Mouse (Mus musculus) neutrophil, adult 5-6 weeks (primary cell): ENCODE data around the gene Synpo2. TPM values are rescaled to one million over a fixed set of nuclear protein-coding genes. Genes with fewer than 3 reads are reported as not detected.
A peak's percentile ranks its signal among the peaks of the same experiment; 100 is the strongest.

Source experiments
- ATAC-seq: fragments of 151-379, 151-347 bp; 2 replicates; pipeline ENCODE4 v1.8.0; 2017; ENCODE audit warnings: mild to moderate bottlenecking, moderate TSS enrichment; ENCODE audit not compliant: insufficient number of reproducible peaks, poor library complexity, low FRiP score, severe bottlenecking; ENCODE audit errors: extremely low read depth
- total RNA-seq: library from RNA; stranded (forward); fragments of 200-1000 nt; gene quantifications from 2 replicates; pipeline ENCODE4 v1.2.3, GENCODE M21; 2017

Gene Synpo2
- 0.12 TPM in 1 of 2 replicates, not detected in the other for total RNA-seq

DNA sequence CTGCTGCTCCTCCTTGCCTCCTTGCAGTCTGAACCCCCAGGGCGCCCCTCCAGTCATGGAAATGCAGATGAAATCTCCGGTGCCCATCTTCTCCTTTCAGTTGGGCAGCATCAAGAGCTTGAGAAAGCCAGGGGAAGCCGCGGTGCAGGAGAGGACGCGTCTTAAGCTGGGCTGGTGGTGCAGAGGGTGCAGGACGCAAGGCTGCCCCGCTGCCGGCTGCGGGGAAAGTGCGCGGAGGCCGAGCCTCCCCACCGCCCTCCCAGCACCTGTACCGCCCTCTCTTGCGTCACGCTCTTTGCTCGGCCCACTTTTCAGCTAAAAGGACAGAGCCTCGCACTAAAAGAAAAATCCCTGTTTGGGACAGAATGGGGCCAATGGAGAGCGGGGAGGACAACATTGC is at the start of gene Synpo2:
TSS of gene Synpo2 (minus strand) at position 229 of the 400 bp plus-strand sequence.
- no peak for ATAC-seq

DNA sequence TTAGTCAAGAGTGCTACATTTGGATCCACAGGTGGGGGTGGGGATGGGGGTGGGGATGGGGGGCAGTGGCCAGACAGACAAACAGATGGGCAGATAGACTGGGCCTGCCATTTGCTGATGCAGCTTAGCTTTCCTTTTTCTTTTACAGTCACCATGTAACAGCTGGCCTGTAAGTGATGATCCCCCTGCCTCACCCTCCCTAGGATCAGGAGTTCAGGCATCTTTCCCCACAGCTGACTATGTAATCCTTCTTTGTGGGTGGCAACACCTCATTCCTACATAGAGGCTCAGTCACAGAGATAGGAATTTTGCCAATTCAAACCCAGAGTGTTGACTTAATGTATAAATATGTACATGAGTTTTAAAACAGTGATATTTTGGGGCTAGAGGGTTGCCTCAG is 49.7 kb upstream of the Synpo2 start:
- ATAC-seq = no peak

DNA sequence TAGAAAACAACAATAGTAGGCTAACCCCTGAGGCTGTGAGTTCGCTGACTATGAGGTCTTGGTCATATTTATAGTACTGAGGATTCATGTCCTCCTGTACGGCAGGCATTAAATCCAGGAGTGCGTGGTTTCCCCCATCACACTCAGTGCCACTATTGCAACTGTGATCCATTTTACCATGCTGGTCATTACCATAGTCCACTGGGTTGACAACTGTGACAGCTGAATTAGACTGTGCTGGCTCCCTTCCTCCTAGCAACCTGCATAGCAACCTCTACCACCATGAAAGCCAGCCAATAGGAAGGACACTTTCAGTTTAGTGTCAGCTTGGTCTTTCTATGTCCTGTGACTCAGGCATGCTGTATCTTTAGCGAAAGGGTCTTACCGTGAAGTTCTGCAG is 48.3 kb upstream of the Synpo2 start:
- no peak for ATAC-seq

DNA sequence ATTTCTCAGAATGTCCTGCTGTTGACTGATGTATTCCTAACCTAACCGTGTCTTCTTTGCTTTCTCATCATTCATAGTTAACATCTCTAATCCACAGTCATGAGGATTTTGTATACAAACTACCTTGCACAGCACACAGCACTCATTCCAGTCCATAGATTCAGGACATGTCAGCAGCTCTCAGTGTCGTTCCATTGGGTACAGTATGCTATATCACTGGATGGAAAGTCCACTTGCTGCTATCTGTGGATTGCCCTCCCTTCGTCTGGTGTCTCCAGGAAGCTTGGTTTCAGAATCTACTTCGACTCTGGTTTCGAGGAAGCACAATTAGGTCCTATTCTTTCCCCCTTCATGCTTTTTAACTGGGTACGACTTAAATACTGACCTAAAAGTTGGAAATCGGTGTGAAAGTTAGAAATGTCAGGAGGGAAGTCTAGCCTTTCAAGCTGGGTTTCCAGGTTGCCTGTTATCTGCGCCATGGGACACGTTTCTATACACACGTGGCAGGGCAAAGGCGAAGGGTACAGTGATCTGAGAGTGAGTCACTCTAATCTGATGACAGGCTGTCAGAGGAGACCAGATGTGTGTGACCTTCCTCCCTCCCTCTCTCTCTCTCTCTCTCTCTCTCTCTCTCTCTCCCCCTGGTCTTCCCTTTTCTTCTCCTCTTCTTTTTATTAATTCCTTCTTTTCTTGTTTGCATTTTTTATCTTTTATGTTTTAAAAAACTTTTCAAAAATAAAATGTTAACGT is 47.1 kb upstream of the Synpo2 start:
- no peak for ATAC-seq

DNA sequence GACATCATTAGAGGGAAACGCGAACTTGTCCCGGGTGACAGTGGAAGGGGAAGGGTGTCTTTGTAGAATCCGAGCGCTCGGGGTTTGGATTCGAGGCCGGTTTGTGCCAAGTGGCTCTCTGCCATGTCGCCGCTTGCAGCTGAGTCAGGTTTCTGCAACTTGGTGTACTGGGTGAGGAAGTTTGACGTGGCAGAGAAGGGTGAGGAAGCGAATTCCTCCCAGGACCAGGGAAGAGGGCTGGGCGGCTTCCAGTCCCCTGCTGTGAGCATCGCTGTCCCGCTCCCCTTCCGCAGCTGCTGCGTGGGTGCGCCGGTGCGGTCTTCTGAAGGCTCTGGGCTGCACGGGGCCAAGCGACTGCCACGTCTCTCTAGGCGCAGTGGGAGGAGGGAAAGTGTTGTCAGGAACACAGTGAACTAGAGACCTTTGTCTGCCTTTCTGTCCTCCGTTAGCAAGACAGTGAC is 31.8 kb upstream of the Synpo2 start:
- ATAC-seq = 0 out of 2 replicates have a peak, but pooled peaks have one; percentile 10

DNA sequence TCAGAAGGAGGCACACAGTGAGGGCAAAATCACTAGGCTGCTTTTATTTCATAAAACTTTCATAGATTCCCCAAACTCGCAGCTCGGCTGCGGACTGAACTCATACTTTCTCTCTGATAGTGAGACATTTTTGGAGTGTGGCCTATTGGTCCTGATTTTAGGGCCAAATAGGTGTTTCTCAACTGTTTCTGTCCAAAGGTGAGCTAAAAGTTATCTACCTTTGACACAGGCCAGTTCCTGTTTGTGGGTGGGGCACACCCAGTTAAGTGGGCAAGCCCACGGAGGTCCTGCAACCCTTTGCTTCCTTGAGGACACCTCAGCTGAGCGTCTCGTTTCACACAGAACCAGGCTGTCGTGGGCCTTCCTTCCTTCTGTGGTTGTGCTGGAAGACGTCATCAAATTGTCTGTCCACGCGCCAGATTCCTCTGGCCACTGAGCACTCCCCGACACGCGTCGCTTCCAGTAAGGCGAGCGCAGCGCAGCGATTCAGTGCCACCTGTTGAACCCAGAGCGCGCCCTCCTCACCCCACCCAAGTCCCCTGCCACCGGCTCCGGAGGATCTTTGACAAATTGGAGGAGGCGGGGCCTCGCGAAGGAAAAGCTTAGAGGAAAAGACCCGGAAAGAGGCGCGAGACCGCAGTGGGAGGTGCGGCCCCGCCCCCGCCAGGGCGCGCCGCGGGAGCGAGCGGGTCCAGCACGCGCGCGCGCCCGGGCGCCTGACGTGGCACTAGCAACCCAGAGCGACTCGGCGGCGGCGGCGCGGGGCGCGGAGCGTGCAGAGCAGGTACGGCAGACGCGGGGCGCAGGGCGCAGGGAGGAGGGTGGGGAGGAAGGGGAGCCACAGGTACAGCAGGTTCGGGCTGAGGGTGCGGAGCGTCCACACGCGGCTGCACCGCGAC is 31.1 kb upstream of the Synpo2 start, which contains the start of gene Sec24d:
TSS of gene Sec24d (plus strand) at position 703 of the 899 bp plus-strand sequence.
- ATAC-seq = peak; percentile 54

DNA sequence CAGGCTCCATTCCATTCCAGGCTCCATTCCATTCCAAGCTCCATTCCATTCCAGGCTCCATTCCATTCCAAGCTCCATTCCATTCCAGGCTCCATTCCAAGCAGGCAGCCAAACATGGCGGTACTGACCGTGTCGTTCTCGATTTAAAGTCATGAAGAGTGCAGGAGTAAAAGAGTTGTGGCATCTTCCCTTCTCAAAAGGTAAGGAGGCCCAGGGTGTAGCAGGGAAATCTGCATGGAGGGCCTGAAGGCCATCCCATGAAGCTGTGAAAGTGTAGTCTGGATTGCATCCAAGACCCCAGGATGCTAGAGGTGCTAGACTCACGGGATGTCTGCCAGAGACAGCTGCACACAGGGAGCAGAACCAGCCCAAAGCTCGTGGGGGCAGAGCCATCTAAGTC is 28.8 kb upstream of the Synpo2 start:
- no peak for ATAC-seq

DNA sequence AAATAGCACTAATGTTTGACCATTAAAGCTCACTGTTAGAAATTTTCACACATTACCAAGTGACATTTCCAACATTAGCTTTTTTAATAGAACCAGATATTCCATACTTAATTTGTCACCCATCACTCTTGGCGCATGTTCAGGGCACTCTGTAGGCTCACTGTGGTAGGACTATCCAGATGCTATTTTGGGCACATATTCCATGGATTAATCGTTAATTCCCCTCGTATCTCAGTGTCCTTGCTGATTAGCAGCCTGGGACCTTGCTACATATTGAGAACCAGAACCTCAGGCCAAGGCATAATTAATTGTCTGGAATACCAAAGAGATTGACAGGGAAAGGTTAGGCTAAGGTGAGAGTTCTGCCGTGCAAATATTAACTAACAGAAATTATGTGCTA is 22.8 kb upstream of the Synpo2 start:
- no peak for ATAC-seq

DNA sequence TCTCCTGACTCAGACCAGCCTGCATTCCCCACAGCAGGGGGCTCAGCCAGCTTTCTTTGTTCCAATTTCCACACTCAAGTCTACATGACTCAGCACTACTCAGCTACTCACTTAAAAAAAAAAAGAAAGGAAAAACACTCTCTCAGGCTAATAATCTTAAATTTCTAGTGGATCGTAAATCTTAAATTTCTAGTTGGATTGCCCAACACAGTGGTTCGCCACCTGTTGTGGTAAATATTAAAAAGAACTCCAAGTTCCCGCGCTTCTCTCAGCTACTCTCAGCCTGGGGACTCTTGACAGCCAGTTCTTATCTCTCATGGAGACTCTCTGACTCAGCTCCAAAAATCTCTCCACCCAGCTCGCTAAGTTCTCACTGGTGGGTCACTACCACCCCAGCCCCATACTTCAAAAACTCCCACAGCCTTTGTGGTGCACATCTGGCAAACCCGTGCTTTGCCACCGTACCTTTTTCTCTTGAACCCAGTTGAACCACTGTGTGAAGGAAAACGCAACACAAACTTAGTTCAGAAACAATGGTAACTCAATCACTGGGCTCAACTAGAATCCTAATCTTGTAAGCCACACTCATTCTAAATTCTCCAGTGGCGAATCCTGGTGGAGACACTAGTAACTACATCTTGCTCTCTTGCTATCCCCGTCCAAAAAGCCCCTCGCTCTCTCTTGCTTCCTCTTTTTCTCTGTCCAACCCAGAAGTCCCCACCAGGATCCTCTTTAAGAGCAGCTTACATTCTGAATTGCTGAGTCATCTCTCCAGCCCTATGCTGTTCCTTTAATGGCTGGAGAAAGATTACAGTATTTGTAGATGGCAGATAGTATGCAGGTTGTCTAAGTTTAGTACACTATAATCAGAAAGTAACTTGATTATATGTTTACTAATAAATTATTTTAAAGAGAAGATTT is 20.5 kb upstream of the Synpo2 start:
- no peak for ATAC-seq

DNA sequence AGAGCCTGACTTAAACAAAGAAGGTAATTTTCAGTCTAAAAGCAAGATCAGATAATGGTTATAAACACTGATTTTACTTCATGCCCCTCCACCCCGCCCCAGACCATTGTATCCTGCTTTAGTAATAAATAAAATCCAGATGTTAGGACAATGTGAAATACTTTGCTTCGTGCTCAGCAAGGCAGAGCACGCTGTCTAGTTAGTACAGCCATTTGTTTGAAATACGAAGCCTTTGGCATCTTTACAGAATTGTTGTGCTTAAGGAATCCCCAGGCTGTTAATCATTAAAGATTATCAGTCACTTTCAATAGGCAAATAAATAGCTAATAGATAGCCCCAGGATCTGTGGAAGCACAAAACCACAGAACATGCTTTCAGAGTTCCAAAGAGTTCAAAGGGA is 9.7 kb upstream of the Synpo2 start:
- ATAC-seq = no peak

DNA sequence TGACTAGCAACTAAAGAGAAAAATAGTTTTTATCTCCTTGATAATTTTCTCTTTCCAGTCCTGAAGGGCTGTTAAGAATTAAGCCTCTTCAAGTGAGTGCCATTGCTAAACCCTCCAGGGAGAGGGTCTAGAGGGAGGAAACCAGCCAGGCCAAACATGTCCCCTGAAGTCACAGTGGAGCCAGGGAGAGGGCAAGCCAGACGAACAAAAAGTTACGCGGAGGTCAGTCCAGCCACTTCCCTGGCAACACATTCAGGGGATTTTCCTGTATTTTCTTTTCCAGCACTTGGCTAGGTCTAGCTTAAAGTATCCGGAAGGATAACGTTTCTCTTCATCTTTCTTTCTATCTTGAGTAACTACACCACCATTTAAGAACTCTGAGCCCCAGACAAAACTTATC is 8.4 kb upstream of the Synpo2 start:
- ATAC-seq = no peak

DNA sequence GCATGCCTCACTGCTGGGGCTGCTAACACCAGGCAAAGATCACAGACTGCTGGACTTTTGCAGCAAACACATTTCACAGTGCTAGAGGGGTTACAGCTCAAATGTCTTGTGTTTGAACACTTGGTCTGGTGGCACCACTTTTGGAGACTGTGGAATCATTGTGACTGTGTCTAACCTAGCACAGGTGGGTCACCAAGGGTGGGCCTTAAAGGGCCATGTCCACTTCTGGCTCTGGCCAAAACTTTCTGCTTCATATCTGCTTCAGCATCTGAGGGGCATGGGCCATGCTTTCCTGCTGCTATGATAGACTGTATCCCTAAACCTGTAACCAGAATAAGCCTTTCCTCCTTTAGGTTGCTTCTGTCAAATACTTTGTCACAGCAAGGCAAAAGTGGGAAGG is 1.5 kb upstream of the Synpo2 start:
- no peak for ATAC-seq

DNA sequence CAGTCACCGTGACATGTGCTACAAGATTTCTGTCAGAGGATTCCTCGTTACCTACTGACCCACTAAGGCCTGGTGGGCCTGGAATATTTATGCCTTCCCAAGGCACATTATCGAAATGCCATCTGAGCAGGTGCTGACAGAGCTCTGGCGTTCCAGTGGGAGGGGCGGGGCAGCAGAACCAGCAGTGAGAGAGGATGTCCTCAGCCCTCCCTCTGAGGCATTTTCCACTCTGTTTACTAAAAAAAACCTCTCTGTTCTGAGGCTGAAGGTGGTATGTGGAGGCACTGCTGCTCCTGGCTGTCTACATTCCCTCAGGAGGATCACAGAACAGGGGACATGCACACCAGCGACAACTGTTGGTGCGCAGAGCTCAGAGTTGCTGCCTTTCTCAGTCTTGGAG is 1.1 kb upstream of the Synpo2 start:
- ATAC-seq = no peak

DNA sequence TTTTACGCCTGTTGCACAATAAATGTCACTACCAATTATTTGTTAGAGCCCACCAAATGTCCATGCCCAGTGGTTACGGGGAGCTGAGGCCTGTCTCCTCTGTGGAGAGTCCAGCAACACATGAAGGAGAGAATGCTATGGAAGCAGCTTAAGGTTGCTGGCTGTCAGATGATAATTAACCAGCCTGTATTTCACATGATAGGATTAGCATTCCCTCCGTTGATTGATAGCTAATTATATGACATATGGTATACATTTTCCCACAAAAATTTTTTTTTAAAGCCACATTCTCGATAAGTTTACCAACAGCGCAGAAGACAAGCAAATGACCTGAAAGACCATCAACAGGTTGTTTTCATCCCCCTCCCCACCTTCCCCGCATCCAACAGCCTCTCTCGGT is 454 bp downstream of the Synpo2 start:
- ATAC-seq = no peak

DNA sequence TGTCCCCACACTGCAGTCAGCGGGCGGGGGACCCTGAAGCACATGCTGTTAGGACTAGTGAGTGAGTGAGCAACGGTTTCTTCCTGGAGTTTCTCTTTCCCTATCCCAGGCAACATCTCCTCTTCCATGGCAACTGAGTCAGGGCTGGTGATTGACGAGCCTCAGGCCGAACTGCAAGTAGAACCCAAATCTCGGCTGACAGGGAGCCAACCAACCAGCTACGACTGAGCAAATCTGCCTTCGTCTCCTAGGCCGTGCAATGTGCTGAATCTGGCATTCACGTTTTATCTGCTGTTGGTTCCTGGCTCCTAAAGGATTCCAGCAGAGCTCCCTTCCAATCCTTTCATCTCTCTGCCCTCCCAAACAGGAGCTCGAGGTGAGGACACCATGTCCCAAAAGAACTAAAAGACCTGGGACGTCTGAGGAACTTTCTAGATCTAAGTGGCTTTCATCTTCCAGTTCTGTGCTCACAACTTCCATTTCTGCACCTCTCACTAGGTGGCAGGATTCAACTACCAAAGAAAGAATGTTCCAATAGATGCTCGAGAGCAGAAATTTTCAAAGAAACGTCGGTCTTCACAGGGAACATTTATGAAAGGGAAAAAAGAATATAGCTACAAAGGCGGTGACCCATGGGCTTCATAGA is 1.6 kb downstream of the Synpo2 start:
- ATAC-seq = no peak

DNA sequence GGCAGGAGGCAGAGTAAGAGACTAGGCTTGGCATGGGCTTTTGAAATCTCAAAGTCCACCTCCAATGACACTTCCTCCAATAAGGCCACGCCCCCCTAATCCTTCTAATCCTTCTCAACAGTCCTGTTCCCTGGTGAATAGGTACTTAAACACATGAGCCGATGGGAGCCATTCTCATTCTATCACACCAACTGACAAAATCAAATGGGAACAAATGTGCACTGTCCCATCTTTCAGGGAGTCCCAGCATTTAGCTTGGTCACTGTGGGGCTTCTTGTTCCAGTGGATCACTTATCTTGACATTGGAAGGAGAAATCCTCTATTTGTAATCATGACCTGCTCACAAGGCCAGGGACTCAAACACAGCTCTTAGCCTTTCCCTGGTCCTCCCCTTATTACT is 4.3 kb downstream of the Synpo2 start:
- ATAC-seq = no peak

DNA sequence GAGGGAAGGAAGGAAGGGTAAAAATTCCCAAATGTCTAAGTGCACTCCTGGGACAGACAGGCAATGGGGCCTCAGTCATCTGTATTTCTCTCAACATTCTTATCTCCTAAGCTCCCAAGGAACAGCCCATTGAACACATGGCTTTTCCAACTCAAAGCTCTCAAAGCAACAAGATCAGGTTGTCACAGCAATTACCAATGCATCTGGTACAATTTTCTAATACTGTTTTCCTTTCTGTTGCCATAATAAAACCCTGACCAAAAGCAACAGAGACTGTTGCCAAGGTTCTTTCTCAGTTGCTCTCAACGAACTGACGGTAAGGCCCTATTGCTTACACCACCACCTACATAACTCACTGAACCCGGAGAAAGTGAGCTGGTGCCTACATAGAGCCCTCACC is 8.7 kb downstream of the Synpo2 start:
- ATAC-seq = no peak

DNA sequence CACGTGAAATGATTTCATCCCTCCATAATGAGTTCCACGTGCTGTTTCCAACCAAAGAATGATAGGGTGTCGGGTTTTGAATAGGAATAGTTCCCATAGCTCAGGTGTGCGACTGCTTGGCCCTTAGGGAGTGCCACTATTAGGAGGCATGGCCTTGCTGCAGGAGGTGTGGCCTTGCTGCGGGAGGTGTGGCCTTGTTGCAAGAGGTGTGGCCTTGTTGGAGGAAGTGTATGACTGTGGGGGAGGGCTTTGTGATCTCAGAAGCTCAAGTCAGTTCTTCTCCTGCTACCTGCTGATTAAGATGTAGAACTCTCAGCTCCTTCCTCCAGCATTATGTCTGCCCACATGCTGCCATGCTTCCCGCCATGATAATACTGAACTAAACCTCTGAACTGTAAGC is 17.3 kb downstream of the Synpo2 start:
- no peak for ATAC-seq

DNA sequence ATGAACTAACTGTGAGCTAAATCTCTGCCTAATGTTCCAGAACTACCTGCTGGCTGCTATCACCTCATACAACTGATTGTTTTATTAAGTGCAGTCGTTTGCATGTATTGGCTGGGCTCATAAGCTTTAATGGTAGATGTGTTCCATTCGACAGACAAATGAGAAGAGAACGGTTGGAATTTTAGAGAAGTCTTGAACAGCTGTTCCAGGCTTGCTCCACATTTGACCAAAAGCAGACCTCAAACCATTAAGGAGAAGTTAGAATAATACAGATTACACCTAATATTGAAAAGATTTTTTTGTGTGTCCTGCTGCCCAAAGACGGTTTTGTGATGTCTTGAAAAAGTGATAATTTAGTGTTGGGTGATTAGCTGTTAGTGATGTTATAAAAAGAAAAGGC is 27.1 kb downstream of the Synpo2 start:
- no peak for ATAC-seq
